Mouse (Mus musculus): ENCODE results near the gene Armh3. TPM values are rescaled to one million over a fixed set of nuclear protein-coding genes. Genes with fewer than 3 reads are reported as not detected.

Gene Armh3
- polyA plus RNA-seq, 1 experiment = 22.0 TPM

GRCm38 (mm10) chr19:46032731-46033510 is 34.6 kb upstream of the Armh3 start:
- TF ChIP-seq POLR2A (IDR thresholded peaks at IDR 0.05; ENCODE audit: borderline replicate concordance, extremely low read depth, insufficient read depth, insufficient read length, poor library complexity, severe bottlenecking) (no peak), CTCF (IDR thresholded peaks at IDR 0.05; ENCODE audit: borderline replicate concordance, extremely low read depth, insufficient read depth, insufficient read length) (no peak)
- peak; percentile 13 for DNase-seq (ENCODE audit: low read depth)

GRCm38 (mm10) chr19:46031689-46032432 is 33.6 kb upstream of the Armh3 start:
- TF ChIP-seq CTCF (IDR thresholded peaks at IDR 0.05; ENCODE audit: borderline replicate concordance, extremely low read depth, insufficient read depth, insufficient read length) (no peak), POLR2A (IDR thresholded peaks at IDR 0.05; ENCODE audit: borderline replicate concordance, extremely low read depth, insufficient read depth, insufficient read length, poor library complexity, severe bottlenecking) (no peak)
- DNase-seq (ENCODE audit: low read depth) = no peak

DNA sequence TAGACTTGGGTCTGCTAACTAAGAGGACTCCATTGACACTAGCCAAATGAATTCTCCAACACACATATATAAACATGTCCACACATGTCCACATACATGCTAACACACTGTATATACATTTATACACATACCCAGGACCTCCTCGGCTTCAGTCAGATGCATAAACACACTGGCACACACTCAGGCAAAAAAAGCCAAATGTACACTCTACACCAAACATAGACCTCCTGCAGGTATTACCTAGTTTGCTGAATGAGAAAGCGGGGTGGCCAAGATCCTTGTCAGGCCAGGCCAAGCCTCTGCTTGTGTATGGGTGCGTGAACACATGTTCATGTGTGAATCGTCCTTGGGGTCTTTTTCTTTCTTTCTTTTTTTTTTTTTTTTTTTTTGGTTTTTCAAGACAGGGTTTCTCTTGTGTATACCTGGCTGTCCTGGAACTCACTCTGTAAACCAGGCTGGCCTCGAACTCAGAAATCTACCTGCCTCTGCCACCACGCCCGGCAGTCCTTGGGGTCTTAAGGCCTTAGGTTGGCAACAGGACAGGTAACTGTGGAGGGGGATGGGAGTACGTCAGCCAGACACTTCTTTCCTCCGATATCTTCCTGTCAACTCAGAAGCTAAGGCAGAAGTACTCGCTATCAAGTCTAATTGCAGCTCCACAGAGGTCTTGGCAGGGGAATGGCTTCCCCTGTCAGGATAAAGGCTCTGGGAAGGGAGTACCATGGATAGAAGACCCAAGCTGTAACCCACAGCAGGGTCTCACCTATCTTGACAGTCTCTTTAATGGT is 32.1 kb upstream of the Armh3 start:
- DNase-seq (ENCODE audit: low read depth) = no peak
- TF ChIP-seq CTCF (IDR thresholded peaks at IDR 0.05; ENCODE audit: borderline replicate concordance, extremely low read depth, insufficient read depth, insufficient read length) (no peak), POLR2A (IDR thresholded peaks at IDR 0.05; ENCODE audit: borderline replicate concordance, extremely low read depth, insufficient read depth, insufficient read length, poor library complexity, severe bottlenecking) (no peak)

GRCm38 (mm10) chr19:46029652-46030051 is 31.4 kb upstream of the Armh3 start:
- TF ChIP-seq POLR2A (IDR thresholded peaks at IDR 0.05; ENCODE audit: borderline replicate concordance, extremely low read depth, insufficient read depth, insufficient read length, poor library complexity, severe bottlenecking) = no peak
- no peak for TF ChIP-seq CTCF (IDR thresholded peaks at IDR 0.05; ENCODE audit: borderline replicate concordance, extremely low read depth, insufficient read depth, insufficient read length)
- DNase-seq (ENCODE audit: low read depth) = no peak

GRCm38 (mm10) chr19:46028747-46029320 is 30.5 kb upstream of the Armh3 start:
- TF ChIP-seq CTCF (IDR thresholded peaks at IDR 0.05; ENCODE audit: borderline replicate concordance, extremely low read depth, insufficient read depth, insufficient read length) = peak; percentile 31; the same call in 1 of the 2 replicates
- TF ChIP-seq POLR2A (IDR thresholded peaks at IDR 0.05; ENCODE audit: borderline replicate concordance, extremely low read depth, insufficient read depth, insufficient read length, poor library complexity, severe bottlenecking) = no peak
- peak; percentile 26 for DNase-seq (ENCODE audit: low read depth)

DNA sequence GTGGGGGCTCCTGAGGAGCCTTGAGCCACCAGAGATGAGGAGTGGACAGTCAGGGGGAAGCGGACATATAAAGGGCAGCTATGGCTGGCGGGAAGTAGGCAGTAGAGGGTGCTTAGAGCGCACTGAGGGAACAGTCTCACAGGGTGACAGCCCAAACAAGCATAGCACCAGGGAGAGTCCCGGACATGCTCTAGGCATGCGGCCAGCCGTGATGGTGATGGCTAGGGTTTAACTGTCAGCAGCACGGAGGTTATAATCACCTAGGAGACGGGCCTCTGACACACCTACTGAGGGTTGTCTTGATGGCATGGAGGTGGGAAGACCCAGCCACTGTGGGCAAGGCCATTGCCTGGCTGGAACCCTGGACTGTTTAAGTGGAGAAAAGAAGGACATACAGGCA is 28.3 kb upstream of the Armh3 start:
- no peak for DNase-seq (ENCODE audit: low read depth)
- no peak for TF ChIP-seq CTCF (IDR thresholded peaks at IDR 0.05; ENCODE audit: borderline replicate concordance, extremely low read depth, insufficient read depth, insufficient read length)
- TF ChIP-seq POLR2A (IDR thresholded peaks at IDR 0.05; ENCODE audit: borderline replicate concordance, extremely low read depth, insufficient read depth, insufficient read length, poor library complexity, severe bottlenecking) = no peak

DNA sequence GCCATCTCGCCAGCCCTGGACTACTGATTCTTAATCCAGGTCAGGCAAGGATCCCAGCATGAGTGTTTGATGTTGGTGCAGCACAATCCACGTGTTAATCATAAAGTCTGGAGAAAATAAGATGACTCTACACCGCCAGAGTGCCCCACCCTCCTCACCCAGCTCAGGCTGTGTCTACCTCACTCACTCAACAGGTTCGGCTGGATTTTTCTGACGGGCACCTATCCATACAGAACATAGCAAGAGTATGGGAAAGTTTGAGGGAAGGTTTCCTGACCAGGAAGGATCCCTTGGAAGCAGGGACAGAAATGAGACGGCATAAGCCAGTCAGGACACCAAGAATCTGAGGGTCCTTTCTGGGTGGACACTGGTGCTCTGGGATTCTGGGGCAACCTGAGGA is 26.7 kb upstream of the Armh3 start:
- no peak for DNase-seq (ENCODE audit: low read depth)
- TF ChIP-seq CTCF (IDR thresholded peaks at IDR 0.05; ENCODE audit: borderline replicate concordance, extremely low read depth, insufficient read depth, insufficient read length) (no peak), POLR2A (IDR thresholded peaks at IDR 0.05; ENCODE audit: borderline replicate concordance, extremely low read depth, insufficient read depth, insufficient read length, poor library complexity, severe bottlenecking) (no peak)

DNA sequence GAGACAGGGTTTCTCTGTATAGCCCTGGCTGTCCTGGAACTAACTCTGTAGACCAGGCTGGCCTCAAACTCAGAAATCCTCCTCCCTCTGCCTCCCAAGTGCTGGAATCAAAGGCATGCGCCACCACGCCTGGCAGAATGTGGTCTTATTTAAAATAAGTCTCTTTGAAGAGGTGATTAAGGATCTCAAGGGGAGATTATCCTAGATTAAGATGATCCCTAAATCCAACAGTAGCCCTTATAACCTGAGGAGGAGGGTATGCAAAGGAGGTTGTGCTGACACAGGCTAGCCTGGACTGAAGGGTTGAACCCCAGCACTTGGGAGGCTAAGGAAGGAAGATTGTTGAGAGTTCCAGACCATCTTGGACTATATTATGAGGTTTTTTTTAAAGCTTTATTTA is 17.7 kb upstream of the Armh3 start:
- no peak for DNase-seq (ENCODE audit: low read depth)
- TF ChIP-seq POLR2A (IDR thresholded peaks at IDR 0.05; ENCODE audit: borderline replicate concordance, extremely low read depth, insufficient read depth, insufficient read length, poor library complexity, severe bottlenecking) (no peak), CTCF (IDR thresholded peaks at IDR 0.05; ENCODE audit: borderline replicate concordance, extremely low read depth, insufficient read depth, insufficient read length) (no peak)

DNA sequence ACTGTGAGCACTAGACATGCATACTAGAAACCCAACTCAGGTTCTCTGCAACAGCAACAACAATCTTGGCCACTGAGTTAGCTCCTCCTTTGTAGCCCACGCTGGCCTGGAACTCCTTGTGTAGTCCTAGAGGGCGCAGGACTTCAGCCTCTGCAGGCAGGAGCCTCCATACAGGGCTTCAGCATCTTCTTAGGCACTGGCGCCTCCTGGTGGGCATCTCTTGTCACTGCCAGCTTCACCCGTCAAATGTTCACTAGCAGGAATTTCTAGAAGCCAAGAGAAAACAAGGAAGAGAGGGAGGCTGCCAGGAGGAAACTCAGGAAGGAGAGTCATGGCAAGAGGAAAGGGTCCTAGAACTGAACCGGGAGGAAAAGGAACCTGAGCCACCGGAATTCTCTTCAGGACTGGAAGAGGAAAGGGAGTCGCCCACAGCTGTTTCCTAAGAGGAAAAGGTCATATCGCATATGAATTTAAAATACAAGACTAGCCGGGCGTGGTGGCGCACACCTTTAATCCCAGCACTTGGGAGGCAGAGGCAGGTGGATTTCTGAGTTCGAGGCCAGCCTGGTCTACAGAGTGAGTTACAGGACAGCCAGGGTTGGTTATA is 16.4 kb upstream of the Armh3 start:
- DNase-seq (ENCODE audit: low read depth) = peak; percentile 91

DNA sequence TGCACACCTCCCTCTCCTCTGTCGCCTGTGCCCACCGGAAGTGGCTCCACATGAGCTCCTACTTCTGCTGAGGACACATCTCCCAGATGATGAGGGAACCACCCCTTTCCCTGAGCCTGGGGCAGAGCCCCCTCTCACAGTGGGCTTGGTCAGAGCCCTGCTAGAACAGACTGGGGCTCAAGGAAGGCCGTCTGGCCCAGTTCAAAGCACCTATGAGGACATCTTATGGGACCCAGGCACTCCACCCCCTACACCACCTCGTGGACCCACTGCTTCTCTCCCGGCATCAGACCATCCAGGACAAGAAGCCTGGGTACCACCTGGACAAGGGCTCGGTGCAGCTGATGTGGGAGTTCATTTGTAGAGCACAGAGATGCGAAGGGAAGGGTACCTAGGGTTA is 7.4 kb upstream of the Armh3 start:
- no peak for DNase-seq (ENCODE audit: low read depth)
- TF ChIP-seq POLR2A (IDR thresholded peaks at IDR 0.05; ENCODE audit: borderline replicate concordance, extremely low read depth, insufficient read depth, insufficient read length, poor library complexity, severe bottlenecking) (no peak), CTCF (IDR thresholded peaks at IDR 0.05; ENCODE audit: borderline replicate concordance, extremely low read depth, insufficient read depth, insufficient read length) (no peak)

More for the DNA sequence above, 16.4 kb upstream of the Armh3 start:
- TF ChIP-seq POLR2A (IDR thresholded peaks at IDR 0.05; ENCODE audit: borderline replicate concordance, extremely low read depth, insufficient read depth, insufficient read length, poor library complexity, severe bottlenecking) (no peak), CTCF (IDR thresholded peaks at IDR 0.05; ENCODE audit: borderline replicate concordance, extremely low read depth, insufficient read depth, insufficient read length) (peak; percentile 97)

Measured in brain, embryonic 14.5 days (tissue).